Mouse (Mus musculus) limb, embryonic 11.5 days (tissue): ENCODE results near the gene Msmo1. TPM values are rescaled to one million over a fixed set of nuclear protein-coding genes. Genes with fewer than 3 reads are reported as not detected.

Experiments
- ATAC-seq: fragments of 200-750 bp; cut with Nextera tagmentation; 2 replicates; pipeline ENCODE4 v1.8.0; 2017; ENCODE audit warnings: low read depth; ENCODE audit not compliant: insufficient number of reproducible peaks, low FRiP score, low TSS enrichment
- DNase-seq: peaks from one replicate; pipeline ENCODE4 v3.0.0-alpha.2; 2015; ENCODE audit warnings: low spot score
- H3K27ac ChIP-seq: fragments of 300-500 bp; sonication (generic); replicated peaks from 2 replicates; pipeline ENCODE4 v1.5.1; 2014; ENCODE audit warnings: low read depth, mild to moderate bottlenecking, low read length
- H3K27me3 ChIP-seq: fragments of 300-500 bp; sonication (generic); 2 replicates; pipeline ENCODE4 v1.6.1; 2014; ENCODE audit warnings: mild to moderate bottlenecking, low read length, mixed read lengths; ENCODE audit not compliant: control insufficient read depth, insufficient read depth
- H3K36me3 ChIP-seq: fragments of 300-500 bp; sonication (generic); 2 replicates; pipeline ENCODE4 v1.6.1; 2014; ENCODE audit warnings: mild to moderate bottlenecking, low read length, moderate library complexity, mixed read lengths; ENCODE audit not compliant: control insufficient read depth, insufficient read depth
- H3K4me1 ChIP-seq: fragments of 300-500 bp; sonication (generic); 2 replicates; pipeline ENCODE4 v1.6.1; 2014; ENCODE audit warnings: low read length, mixed read lengths; ENCODE audit not compliant: control insufficient read depth, insufficient read depth
- H3K4me2 ChIP-seq: fragments of 300-500 bp; sonication (generic); 2 replicates; pipeline ENCODE4 v1.6.1; 2014; ENCODE audit warnings: low read depth, mild to moderate bottlenecking, moderate library complexity; ENCODE audit not compliant: severe bottlenecking
- H3K4me3 ChIP-seq: fragments of 300-500 bp; sonication (generic); 2 replicates; pipeline ENCODE4 v1.5.1; 2014; ENCODE audit warnings: low read depth, low read length
- H3K9ac ChIP-seq: fragments of 300-500 bp; sonication (generic); 2 replicates; pipeline ENCODE4 v1.6.1; 2014; ENCODE audit warnings: mild to moderate bottlenecking, low read length
- H3K9me3 ChIP-seq: fragments of 300-500 bp; sonication (generic); 2 replicates; pipeline ENCODE4 v1.6.1; 2016; ENCODE audit warnings: low read length; ENCODE audit not compliant: control insufficient read depth
- WGBS: fragments of 180-500 bp; shearing (Covaris S2); extraction: QIAGEN DNeasy Blood & Tissue Kit; methylation state at CpG from one replicate; pipeline ENCODE4 v1.1.7; 2014; 5-methylcytosine and 5-hydroxymethylcytosine counted together
- polyA plus RNA-seq: library from polyadenylated mRNA; unstranded; fragments of >200 nt; fragmentation: Nextera tagmentation; extraction: Ambion mirVana; gene quantifications from 2 replicates; pipeline ENCODE4 v1.2.1, GENCODE M21; 2014

Msmo1 gene
- polyA plus RNA-seq, 1 experiment from 2014 or later: 135 TPM

DNA sequence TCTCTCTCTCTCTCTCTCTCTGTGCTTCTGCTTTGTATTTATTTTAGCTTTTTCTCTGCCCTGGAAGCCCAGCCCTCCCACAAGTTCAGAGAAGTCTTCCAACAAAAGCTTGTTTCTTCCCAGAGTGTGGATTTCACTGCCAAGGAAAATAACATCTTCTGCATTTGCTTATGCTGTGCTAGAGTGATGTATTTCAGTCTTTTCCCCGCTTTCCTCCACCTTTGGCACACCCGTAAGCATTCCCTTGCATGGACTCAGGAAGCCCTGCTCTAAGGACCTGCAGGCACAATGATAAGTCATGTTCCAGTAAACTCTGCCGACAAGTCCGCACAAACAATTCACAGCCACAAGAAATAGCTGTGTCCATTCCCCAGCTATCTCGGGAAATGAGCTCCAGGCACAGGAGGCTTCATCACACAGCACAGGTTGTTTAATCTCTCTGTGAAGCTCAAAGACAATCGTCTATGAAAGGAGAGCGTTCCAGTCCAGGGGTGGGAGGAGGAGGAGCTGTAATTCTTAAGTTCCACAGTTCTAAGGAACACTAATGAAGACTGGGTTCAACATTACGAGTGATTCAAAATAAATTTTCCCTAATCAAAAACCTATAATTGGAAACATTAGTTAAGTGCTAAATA is 58.5 kb downstream of the Msmo1 start:
- H3K4me2 ChIP-seq: no peak overlapping the region
- 78% methylated on average over 8 of the region's 8 CpGs for WGBS
- H3K36me3 ChIP-seq: no peaks in the 10 kb centered on the region; the same call in 1 of the 2 replicates
- no peak for DNase-seq
- H3K27ac ChIP-seq: no peak overlapping the region
- no peak overlapping the region for H3K9ac ChIP-seq
- H3K27me3 ChIP-seq: no peaks in the 10 kb centered on the region
- no peak overlapping the region for H3K4me3 ChIP-seq
- H3K9me3 ChIP-seq: no peaks in the 10 kb centered on the region
- no peaks in the 10 kb centered on the region for H3K4me1 ChIP-seq
- no peak for ATAC-seq

GRCm38 (mm10) chr8:64672920-64673319 is 60.7 kb downstream of the Msmo1 start:
- Histone ChIP-seq H3K9ac (no peak overlapping the region), H3K4me2 (no peak overlapping the region), H3K27me3 (no peaks in the 10 kb centered on the region), H3K27ac (no peak overlapping the region), H3K36me3 (no peaks in the 10 kb centered on the region; the same call in 1 of the 2 replicates), H3K9me3 (no peaks in the 10 kb centered on the region), H3K4me3 (no peak overlapping the region), H3K4me1 (no peaks in the 10 kb centered on the region)
- DNase-seq: no peak
- ATAC-seq: no peak
- 94% methylated on average over 2 of the region's 2 CpGs for WGBS

- H3K36me3 ChIP-seq: no peaks in the 10 kb centered on the region; the same call in 1 of the 2 replicates
- H3K4me2 ChIP-seq: no peak overlapping the region
- H3K4me3 ChIP-seq: no peak overlapping the region
- no peak overlapping the region for H3K27ac ChIP-seq
- H3K9ac ChIP-seq: no peak overlapping the region
- 69% methylated on average over 1 of the region's 1 CpGs for WGBS
- no peaks in the 10 kb centered on the region for H3K9me3 ChIP-seq
- DNase-seq (no peak), ATAC-seq (no peak)
- H3K27me3 ChIP-seq: no peaks in the 10 kb centered on the region
- H3K4me1 ChIP-seq: no peaks in the 10 kb centered on the region
Observed at GRCm38 (mm10) chr8:64671937-64672336, 61.7 kb downstream of the Msmo1 start.

Other genes with a start within 250 kb of the Msmo1 start
- gene Cpe, start 40.7 kb downstream of the Msmo1 start, polyA plus RNA-seq: 120 and 124 TPM in 2 replicates
- 10.4 and 12.0 TPM in 2 replicates for gene Klhl2, start 116.2 kb upstream of the Msmo1 start, polyA plus RNA-seq
- 15.2 and 16.7 TPM in 2 replicates for gene Tmem192, start 213.4 kb upstream of the Msmo1 start, polyA plus RNA-seq